Mouse (Mus musculus): Measurements from ENCODE around the gene Map3k7.

GRCm38 (mm10) chr4:31937376-31938281, 26.3 kb upstream of the Map3k7 start:
- TF ChIP-seq CTCF (IDR thresholded peaks at IDR 0.05; ENCODE audit: low read depth) (no peak), EP300 (IDR thresholded peaks at IDR 0.05; ENCODE audit: low read depth) (no peak)

All from liver, embryonic 14.5 days (tissue).